Mouse (Mus musculus) T-cell, adult 66 days (primary cell): ENCODE measurements around the gene Dennd4c. TPM values are rescaled to one million over a fixed set of nuclear protein-coding genes. Genes with fewer than 3 reads are reported as not detected.

Experiments
- total RNA-seq, 2 experiments: library from RNA; stranded (reverse); gene quantifications; 3 replicates in 1 of 2; 4 replicates in 1 of 2; pipeline ENCODE4 v1.2.4; 2023

Dennd4c gene
- total RNA-seq: 10 to 100 TPM; 38.3 to 40.4 TPM

DNA sequence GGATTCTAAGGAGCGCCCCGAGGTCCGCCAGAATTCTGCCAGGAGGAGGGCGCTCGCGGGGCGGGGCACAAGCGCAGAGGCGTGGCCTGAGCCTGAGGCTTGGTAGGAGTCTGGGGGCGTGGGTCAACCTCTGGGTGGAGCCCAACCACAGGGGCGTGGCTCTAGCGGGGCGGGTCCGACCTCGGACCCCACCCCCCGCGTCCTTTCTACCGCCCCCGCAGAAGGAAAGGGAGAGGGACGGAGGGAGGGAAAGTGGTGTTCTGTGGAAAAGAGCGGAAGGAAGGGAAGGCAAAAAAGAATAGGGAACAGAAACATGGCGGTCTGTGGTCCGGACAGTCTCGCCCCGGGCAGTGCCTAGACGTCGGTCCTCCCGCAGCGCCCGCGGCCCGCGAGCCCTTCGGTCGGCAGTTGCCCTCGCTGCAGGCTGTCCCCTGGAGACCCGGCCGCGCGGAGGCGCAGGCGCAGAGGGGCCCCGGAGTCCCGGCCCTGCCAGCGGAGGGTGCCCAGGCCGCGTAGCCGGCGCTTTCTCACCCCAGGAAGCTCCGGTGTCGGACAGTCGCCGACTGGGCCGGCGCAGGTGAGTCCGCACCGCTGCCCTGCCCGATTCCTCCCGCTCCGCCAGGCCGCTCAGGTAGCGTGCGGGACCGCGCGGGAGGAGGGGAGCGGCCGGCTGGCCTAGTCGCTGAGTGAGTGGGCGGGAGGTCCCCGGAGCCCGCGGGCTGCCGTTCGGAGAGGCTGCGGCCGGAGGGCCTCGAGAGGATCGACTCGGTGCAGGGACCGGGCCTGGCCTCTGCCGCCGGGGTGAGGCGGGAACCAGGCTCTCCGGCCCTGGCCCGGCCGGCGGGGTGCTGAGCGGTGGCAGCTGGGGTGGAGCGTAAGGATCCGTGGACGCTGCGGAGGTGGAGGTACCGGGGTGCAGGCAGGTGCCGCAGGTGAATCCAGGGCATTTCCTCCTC lies at the start of gene Dennd4c:
Gene Dennd4c, plus strand, starts transcription at position 220 of the 956 bp plus-strand sequence.

DNA sequence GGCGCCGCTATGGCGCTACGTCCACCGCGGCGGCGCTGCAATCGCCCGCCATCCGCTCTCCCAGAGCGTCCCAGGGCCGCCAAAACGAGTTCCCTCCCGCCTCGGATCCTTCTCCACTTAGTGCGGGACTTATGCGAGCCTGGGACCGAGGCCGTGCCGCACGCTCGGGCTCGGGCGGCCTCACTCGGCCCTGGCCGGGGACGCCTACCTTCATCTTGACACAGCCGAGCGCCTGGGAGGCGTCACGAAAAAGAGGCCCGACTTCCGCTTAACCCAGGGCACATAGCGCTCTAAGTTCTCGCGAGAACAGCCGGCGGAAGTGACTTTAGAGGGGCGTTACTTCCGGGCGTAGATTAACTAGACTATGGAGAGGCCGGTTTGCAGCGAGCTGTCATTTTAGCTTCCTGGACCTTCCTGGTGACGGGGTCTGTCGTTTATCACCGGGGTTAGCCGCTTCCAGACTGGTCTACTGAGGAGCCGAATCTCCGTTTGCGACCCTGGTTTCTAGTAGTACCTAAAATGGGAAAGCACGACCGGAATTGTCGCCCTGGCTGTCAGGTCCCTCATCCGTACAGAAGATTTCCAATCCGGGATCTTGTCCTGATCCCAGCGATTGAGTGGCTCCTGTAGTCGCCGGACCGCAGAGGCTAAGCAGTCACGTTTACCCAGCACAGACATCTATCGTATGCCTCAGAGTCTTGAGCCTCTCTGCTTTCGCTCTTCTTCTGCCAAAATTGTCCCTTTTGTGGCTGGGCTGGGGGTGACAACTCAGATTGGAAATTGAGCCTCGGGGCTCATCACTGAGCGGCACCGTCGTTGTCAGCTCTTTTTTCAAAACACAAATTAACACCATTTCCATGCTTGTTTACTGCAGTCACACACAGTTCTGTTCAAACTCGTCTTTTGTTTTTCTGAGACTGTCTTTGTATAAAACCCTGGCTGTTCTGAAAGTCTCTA lies 109.0 kb downstream of the Dennd4c start, which contains the start of gene Rps6:
Gene Rps6, minus strand, starts transcription at position 300 of the 957 bp plus-strand sequence.

DNA sequence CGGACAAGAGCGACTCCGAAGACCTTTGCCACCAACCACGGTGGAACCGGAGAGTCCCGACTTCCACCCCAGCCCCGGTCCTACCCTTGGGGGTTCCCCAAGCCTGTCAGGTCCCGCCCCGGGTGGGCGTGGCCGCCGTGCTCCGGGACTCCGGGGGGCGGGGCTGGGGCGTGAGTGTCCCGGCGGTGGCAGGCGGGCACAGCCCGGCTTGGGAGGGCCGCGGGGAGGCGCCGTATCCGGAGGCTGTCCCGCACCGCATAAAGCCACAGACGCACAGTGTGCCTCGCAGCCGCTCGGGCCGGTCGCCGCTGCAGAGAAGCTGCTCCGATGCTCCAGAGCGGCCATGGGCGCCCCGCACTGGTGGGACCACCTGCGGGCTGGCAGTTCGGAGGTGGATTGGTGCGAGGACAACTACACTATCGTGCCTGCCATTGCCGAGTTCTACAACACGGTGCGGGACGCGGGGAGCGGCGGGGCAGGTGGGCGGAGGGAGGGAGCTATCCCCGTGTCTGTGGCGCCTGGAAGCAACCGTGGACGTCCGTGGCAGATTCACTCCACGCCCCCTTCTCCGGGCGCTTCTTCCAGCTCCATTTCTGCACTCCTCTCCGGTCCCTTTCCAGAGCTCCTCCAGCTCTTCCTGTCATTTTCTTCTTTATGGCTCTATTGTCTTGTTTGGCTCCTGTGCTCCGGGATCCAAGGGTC lies 125.9 kb downstream of the Dennd4c start, which contains the start of gene Acer2:
Gene Acer2, plus strand, starts transcription at position 251 of the 702 bp plus-strand sequence.

Other genes starting within 250 kb of the Dennd4c start
- gene Saxo1, start 190.2 kb upstream of the Dennd4c start, total RNA-seq: not detected
- gene Rraga, start 172.9 kb upstream of the Dennd4c start, total RNA-seq: 10 to 100 TPM; 47.2 to 50.6 TPM
- 10 to 100 TPM; 19.9 to 24.7 TPM for gene Haus6, start 136.5 kb upstream of the Dennd4c start, total RNA-seq
- 10 to 100 TPM in 1 of 2 experiments, 1 to 10 TPM in 1; 9.5 to 24.7 TPM for gene Plin2, start 78.5 kb upstream of the Dennd4c start, total RNA-seq
- gene Rps6, start 108.9 kb downstream of the Dennd4c start, total RNA-seq: 1,000 to 10,000 TPM; 2,349 to 2,457 TPM
- 1 to 10 TPM; 3.9 to 5.8 TPM for gene Acer2, start 125.8 kb downstream of the Dennd4c start, total RNA-seq